Mouse (Mus musculus): ENCODE results near the gene Itm2c.
A peak's percentile ranks its signal among the peaks of the same experiment; 100 is the strongest.

The Itm2c gene

GRCm38 (mm10) chr1:85894231-85894747 is at the start of gene Itm2c:
TSS of gene Itm2c (plus strand) at chr1:85894281.
- peak; percentile 88 to 94 for DNase-seq

- no peak for DNase-seq
Measured at GRCm38 (mm10) chr1:85844981-85845380, 49.1 kb upstream of the Itm2c start.

- DNase-seq = no peak
Measured at GRCm38 (mm10) chr1:85845476-85845875, 48.6 kb upstream of the Itm2c start.

- no peak for DNase-seq
Measured at GRCm38 (mm10) chr1:85849016-85849415, 45.1 kb upstream of the Itm2c start.

- DNase-seq = no peak
Measured at GRCm38 (mm10) chr1:85850851-85851250, 43.2 kb upstream of the Itm2c start.

- DNase-seq = peak; percentile 59 to 79
Measured at GRCm38 (mm10) chr1:85852996-85853689, 40.9 kb upstream of the Itm2c start.

- DNase-seq = no peak
Measured at GRCm38 (mm10) chr1:85853865-85854264, 40.2 kb upstream of the Itm2c start.

GRCm38 (mm10) chr1:85854475-85854874 is 39.6 kb upstream of the Itm2c start:
- no peak for DNase-seq

- DNase-seq = no peak
Measured at GRCm38 (mm10) chr1:85856266-85856665, 37.8 kb upstream of the Itm2c start.

GRCm38 (mm10) chr1:85857261-85857754 is 36.8 kb upstream of the Itm2c start:
- no peak for DNase-seq

- DNase-seq = peak; percentile 15 to 50
Measured at GRCm38 (mm10) chr1:85864383-85864782, 29.7 kb upstream of the Itm2c start.

- no peak for DNase-seq
Measured at GRCm38 (mm10) chr1:85870001-85870400, 24.1 kb upstream of the Itm2c start.

GRCm38 (mm10) chr1:85870546-85870945 is 23.5 kb upstream of the Itm2c start:
- DNase-seq = no peak

- no peak for DNase-seq
Measured at GRCm38 (mm10) chr1:85882003-85882402, 12.1 kb upstream of the Itm2c start.

GRCm38 (mm10) chr1:85887221-85887620 is 6.9 kb upstream of the Itm2c start:
- no peak for DNase-seq

GRCm38 (mm10) chr1:85894748-85895360 is 773 bp downstream of the Itm2c start:
- peak in 1 of 2 experiments; percentile 53 for DNase-seq

GRCm38 (mm10) chr1:85895391-85895837 is 1.3 kb downstream of the Itm2c start:
- peak; percentile 62 to 73 for DNase-seq

GRCm38 (mm10) chr1:85896110-85896509 is 2.0 kb downstream of the Itm2c start:
- no peak for DNase-seq

GRCm38 (mm10) chr1:85896781-85897700 is 3.0 kb downstream of the Itm2c start:
- DNase-seq = no peak

- DNase-seq = no peak
Measured at GRCm38 (mm10) chr1:85897901-85898760, 4.0 kb downstream of the Itm2c start.

GRCm38 (mm10) chr1:85898761-85899387 is 4.8 kb downstream of the Itm2c start:
- no peak for DNase-seq

Data from kidney, postnatal 36 days (tissue).